In the genomic region with DNA sequence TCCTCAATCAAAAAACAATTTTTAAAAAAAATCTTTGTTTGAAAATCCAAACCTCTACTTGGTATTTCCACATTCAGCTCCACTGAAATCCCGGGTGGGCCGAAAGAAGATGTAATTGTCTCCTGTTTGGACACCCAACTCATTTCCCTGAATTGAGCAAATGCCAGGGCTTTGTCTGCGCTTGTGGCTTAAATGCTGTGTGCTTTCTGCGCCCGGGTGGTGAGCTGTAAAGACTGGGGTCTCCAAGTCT, we compare ENCODE assay signal across 8 mouse cellular contexts. TPM values are rescaled to one million over a fixed set of nuclear protein-coding genes. Genes with fewer than 3 reads are reported as not detected.
DNase-seq lines count a peak whose midpoint lies in the region; ATAC-seq and TF ChIP-seq lines count a peak whose summit lies in the region.

No protein-coding gene starts in this region.

- H3K27ac ChIP-seq in heart, embryonic 10.5 days, result no peak overlapping the region
- H3K27ac ChIP-seq in lung, postnatal 0 days (ENCODE audit: low read length), result no peak overlapping the region
- H3K27ac ChIP-seq in limb, embryonic 12.5 days, result no peak overlapping the region
- no peak overlapping the region for H3K27ac ChIP-seq in liver, embryonic 11.5 days (ENCODE audit: low read depth, low read length)

- no peak for TF ChIP-seq CTCF in lung, postnatal 0 days (IDR thresholded peaks at IDR 0.05)

- H3K4me1 ChIP-seq in heart, embryonic 10.5 days, result peaks cover 24% of the 10 kb centered on the region
- peaks cover 6% of the 10 kb centered on the region for H3K4me1 ChIP-seq in lung, postnatal 0 days (ENCODE audit: insufficient read depth, low read depth, low read length)
- peaks cover 13% of the 10 kb centered on the region for H3K4me1 ChIP-seq in limb, embryonic 12.5 days (replicated peaks)
- H3K4me1 ChIP-seq in liver, embryonic 11.5 days (replicated peaks; ENCODE audit: control insufficient read depth, insufficient read depth, low read length), result no peaks in the 10 kb centered on the region

- H3K27me3 ChIP-seq in heart, embryonic 10.5 days (ENCODE audit: insufficient read depth, poor library complexity, severe bottlenecking), result peaks cover 95% of the 10 kb centered on the region
- H3K27me3 ChIP-seq in lung, postnatal 0 days (replicated peaks; ENCODE audit: insufficient read depth, low read length), result peaks cover 81% of the 10 kb centered on the region
- H3K27me3 ChIP-seq in limb, embryonic 12.5 days, result peaks cover 85% of the 10 kb centered on the region
- peaks cover 79% of the 10 kb centered on the region for H3K27me3 ChIP-seq in liver, embryonic 11.5 days (replicated peaks; ENCODE audit: control insufficient read depth, insufficient read depth, low read length)

- peak overlapping the region; percentile 54 for H3K4me3 ChIP-seq in heart, embryonic 10.5 days
- peak overlapping the region; percentile 25; the same call in 1 of the 2 replicates for H3K4me3 ChIP-seq in lung, postnatal 0 days (ENCODE audit: low read depth, low read length)
- H3K4me3 ChIP-seq in limb, embryonic 12.5 days (replicated peaks), result peak overlapping the region; percentile 28; the same call in 1 of the 2 replicates
- H3K4me3 ChIP-seq in liver, embryonic 11.5 days (ENCODE audit: low read depth, low read length), result no peak overlapping the region

- no peak for ATAC-seq in lung, postnatal 0 days
- no peak for ATAC-seq in limb, embryonic 12.5 days (ENCODE audit: insufficient number of reproducible peaks, insufficient read depth, low FRiP score, low TSS enrichment, low read depth)
- no peak for ATAC-seq in liver, embryonic 11.5 days (replicated peaks; ENCODE audit: low FRiP score)

- H3K9me3 ChIP-seq in heart, embryonic 10.5 days, result no peaks in the 10 kb centered on the region
- no peaks in the 10 kb centered on the region for H3K9me3 ChIP-seq in lung, postnatal 0 days (ENCODE audit: low read length)
- H3K9me3 ChIP-seq in limb, embryonic 12.5 days, result no peaks in the 10 kb centered on the region
- no peaks in the 10 kb centered on the region for H3K9me3 ChIP-seq in liver, embryonic 11.5 days (ENCODE audit: control insufficient read depth, low read length)

- under 1% methylated on average over 5 of the region's 5 CpGs for WGBS in heart, embryonic 10.5 days
- WGBS in lung, postnatal 0 days, result 4% methylated on average over 5 of the region's 5 CpGs
- WGBS in limb, embryonic 12.5 days, result 0% methylated on average over 5 of the region's 5 CpGs
- WGBS in liver, embryonic 11.5 days, result 1% methylated on average over 5 of the region's 5 CpGs

- no peak overlapping the region for H3K9ac ChIP-seq in lung, postnatal 0 days (replicated peaks; ENCODE audit: low read depth)
- 0 out of 2 replicates have a peak overlapping the region, but pooled peaks have one; percentile 8 for H3K9ac ChIP-seq in limb, embryonic 12.5 days (replicated peaks)
- no peak overlapping the region for H3K9ac ChIP-seq in liver, embryonic 11.5 days (ENCODE audit: low read depth, low read length)

- DNase-seq in heart, embryonic 10.5 days (ENCODE audit: low spot score), result no peak
- no peak for DNase-seq in heart, adult 8-10 months (ENCODE audit: low spot score)
- no peak for DNase-seq in lung, postnatal 0 days (ENCODE audit: low spot score)
- DNase-seq in lung, adult 18-20 months, result no peak
- DNase-seq in c-Kit-positive CD71-positive TER-119-positive erythroid progenitor cells, embryonic 14.5 days (ENCODE audit: low spot score), result no peak
- no peak for DNase-seq in ovary, postnatal 14 days (ENCODE audit: low spot score)
- DNase-seq in liver, embryonic 11.5 days (ENCODE audit: low spot score), result no peak

- no peak overlapping the region for H3K4me2 ChIP-seq in lung, postnatal 0 days (replicated peaks; ENCODE audit: low read depth, low read length)
- peak overlapping the region; percentile 49 for H3K4me2 ChIP-seq in limb, embryonic 12.5 days
- no peak overlapping the region for H3K4me2 ChIP-seq in liver, embryonic 11.5 days

- H3K36me3 ChIP-seq in heart, embryonic 10.5 days, result no peaks in the 10 kb centered on the region
- H3K36me3 ChIP-seq in lung, postnatal 0 days (ENCODE audit: insufficient read depth, low read length), result no peaks in the 10 kb centered on the region
- no peaks in the 10 kb centered on the region for H3K36me3 ChIP-seq in limb, embryonic 12.5 days
- no peaks in the 10 kb centered on the region for H3K36me3 ChIP-seq in liver, embryonic 11.5 days (ENCODE audit: control insufficient read depth, insufficient read depth, low read length)

- no peak for TF ChIP-seq EP300 in lung, postnatal 0 days (IDR thresholded peaks at IDR 0.05)

RNA-seq across cellular contexts. Expression of a gene that starts 21.7 kb away (rescaled TPM):
- polyA plus RNA-seq in heart, embryonic 10.5 days (2016; fragmentation: Nextera tagmentation; extraction: Ambion mirVana), result 18.7 and 20.8 TPM in 2 replicates
- total RNA-seq in heart, adult 8-10 months (2022), result 100 to 1,000 TPM; 111 to 137 (median 121) TPM
- polyA plus RNA-seq in lung, postnatal 0 days (2015; fragmentation: Nextera tagmentation; extraction: Ambion mirVana), result 26.6 and 30.7 TPM in 2 replicates
- polyA plus RNA-seq in limb, embryonic 12.5 days (2016; fragmentation: Nextera tagmentation; extraction: Ambion mirVana), result 33.9 and 35.5 TPM in 2 replicates
- polyA plus RNA-seq in liver, embryonic 11.5 days (2014; fragmentation: Nextera tagmentation; extraction: Ambion mirVana), result 17.2 and 22.3 TPM in 2 replicates
